Mouse (Mus musculus) MEL (cell line): ENCODE measurements at regions not wholly inside any gene's neighbourhood (a gene's known extent, or its start where the extent isn't known, plus 50 kb on each side); places are given as distances from the start of the nearest gene placed in this dataset.
"Not testable (repeated sequence)": the region's sequence is repeated elsewhere in the genome, so short reads cannot be mapped to it uniquely, and the experiment has no call there.

Experiments
- DNase-seq: peaks from one replicate; pipeline ENCODE4 v3.0.0; 2011; ENCODE audit warnings: low read depth, low spot score
- H3K27ac ChIP-seq: 2 replicates; pipeline ENCODE4 v1.5.1; 2012; ENCODE audit warnings: low read depth, mild to moderate bottlenecking, control low read depth, low read length, moderate library complexity; ENCODE audit not compliant: control insufficient read depth
- H3K27me3 ChIP-seq, 2 experiments: fragments of 150-350 bp in 1 of 2; sonication (generic) in 1 of 2; 2 replicates each; pipeline ENCODE4 v1.6.1; 2012; ENCODE audit warnings: low read length in 2 of 2, mild to moderate bottlenecking in 2 of 2, improper control_type of control experiment in 1 of 2, moderate library complexity in 1 of 2; ENCODE audit not compliant: insufficient read depth in 2 of 2, control insufficient read depth in 1 of 2
- H3K36me3 ChIP-seq, 2 experiments: 2 replicates each; pipeline ENCODE4 v1.6.1; 2012 to 2014; ENCODE audit warnings: low read length in 2 of 2, improper control_type of control experiment in 1 of 2, inconsistent platforms in 1 of 2, mild to moderate bottlenecking in 1 of 2; ENCODE audit not compliant: insufficient read depth in 2 of 2, control insufficient read depth in 1 of 2
- H3K4me1 ChIP-seq, 2 experiments: fragments of 150-350 bp in 1 of 2; sonication (generic) in 1 of 2; 2 replicates each; pipeline ENCODE4 v1.6.1; 2012; ENCODE audit warnings: low read length in 2 of 2, improper control_type of control experiment in 1 of 2, mild to moderate bottlenecking in 1 of 2; ENCODE audit not compliant: insufficient read depth in 2 of 2, control insufficient read depth in 1 of 2
- H3K4me3 ChIP-seq, 2 experiments: fragments of 150-350 bp in 1 of 2; sonication (generic) in 1 of 2; 2 replicates each; pipeline ENCODE4 v1.5.1; 2012; ENCODE audit warnings: low read depth in 2 of 2, low read length in 2 of 2, mild to moderate bottlenecking in 2 of 2, moderate library complexity in 2 of 2, control low read depth in 1 of 2, improper control_type of control experiment in 1 of 2; ENCODE audit not compliant: control insufficient read depth in 1 of 2, insufficient read depth in 1 of 2
- H3K79me2 ChIP-seq: 2 replicates; pipeline ENCODE4 v1.6.1; 2012; ENCODE audit warnings: mild to moderate bottlenecking, low read length, moderate library complexity; ENCODE audit not compliant: control insufficient read depth, poor library complexity, insufficient read depth
- H3K9ac ChIP-seq: 2 replicates; pipeline ENCODE4 v1.6.1; 2012; ENCODE audit warnings: low read depth, mild to moderate bottlenecking, control low read depth, low read length, moderate library complexity; ENCODE audit not compliant: control insufficient read depth, poor library complexity, severe bottlenecking
- H3K9me3 ChIP-seq: fragments of 150-350 bp; sonication (generic); replicated peaks from 2 replicates; pipeline ENCODE4 v1.6.1; 2012; ENCODE audit warnings: mild to moderate bottlenecking, low read length, improper control_type of control experiment, moderate library complexity; ENCODE audit not compliant: insufficient read depth
- BHLHE40 ChIP-seq: IDR thresholded peaks from 2 replicates; pipeline ENCODE4 v1.6.1; 2012; ENCODE audit warnings: low read depth, mild to moderate bottlenecking, inconsistent platforms, low read length, improper control_type of control experiment, borderline replicate concordance
- CHD2 ChIP-seq: IDR thresholded peaks from 2 replicates; pipeline ENCODE4 v1.6.1; 2011; ENCODE audit warnings: low read length, improper control_type of control experiment
- CTCF ChIP-seq, 3 experiments: IDR thresholded peaks in 2 of 3; conservative IDR thresholded peaks in 1 of 3; 2 replicates each; pipeline ENCODE4 v1.5.1; 2011 to 2012; ENCODE audit warnings: low read length in 3 of 3, low read depth in 2 of 3, mild to moderate bottlenecking in 2 of 3, improper control_type of control experiment in 1 of 3, inconsistent platforms in 1 of 3, mixed read lengths in 1 of 3, moderate library complexity in 1 of 3; ENCODE audit not compliant: control insufficient read depth in 1 of 3, insufficient read depth in 1 of 3, poor library complexity in 1 of 3, severe bottlenecking in 1 of 3
- EP300 ChIP-seq, 2 experiments: IDR thresholded peaks; 2 replicates each; pipeline ENCODE4 v1.6.1; 2011; ENCODE audit warnings: improper control_type of control experiment in 2 of 2, low read length in 2 of 2, low read depth in 1 of 2, mild to moderate bottlenecking in 1 of 2
- JUND ChIP-seq: IDR thresholded peaks from 2 replicates; pipeline ENCODE4 v1.6.1; 2011; ENCODE audit warnings: low read depth, mild to moderate bottlenecking, improper control_type of control experiment, low read length
- KAT2A ChIP-seq: conservative IDR thresholded peaks from 2 replicates; pipeline ENCODE4 v1.6.1; 2012; ENCODE audit warnings: low read depth, low read length, improper control_type of control experiment, inconsistent platforms
- MAX ChIP-seq: IDR thresholded peaks from 2 replicates; pipeline ENCODE4 v1.6.1; 2011; ENCODE audit warnings: low read length, improper control_type of control experiment
- MXI1 ChIP-seq: IDR thresholded peaks from 2 replicates; pipeline ENCODE4 v1.6.1; 2011; ENCODE audit warnings: mild to moderate bottlenecking, low read depth, low read length, improper control_type of control experiment
- NELFE ChIP-seq: IDR thresholded peaks from 2 replicates; pipeline ENCODE4 v1.6.1; 2011; ENCODE audit warnings: low read depth, low read length, improper control_type of control experiment
- NRF1 ChIP-seq: IDR thresholded peaks from 2 replicates; pipeline ENCODE4 v1.6.1; 2014; ENCODE audit warnings: low read depth, mild to moderate bottlenecking, inconsistent platforms, low read length, improper control_type of control experiment, moderate library complexity; ENCODE audit not compliant: poor library complexity, insufficient read depth, severe bottlenecking
- POLR2A ChIP-seq, 2 experiments: IDR thresholded peaks; 2 replicates each; pipeline ENCODE4 v1.6.1; 2011 to 2012; ENCODE audit warnings: low read length in 2 of 2, mild to moderate bottlenecking in 2 of 2, control low read depth in 1 of 2, improper control_type of control experiment in 1 of 2, low read depth in 1 of 2, moderate library complexity in 1 of 2; ENCODE audit not compliant: control insufficient read depth in 1 of 2, insufficient read depth in 1 of 2, poor library complexity in 1 of 2
- POLR2AphosphoS5 ChIP-seq: IDR thresholded peaks from 2 replicates; pipeline ENCODE4 v1.6.1; 2012; ENCODE audit warnings: low read depth, borderline replicate concordance, mild to moderate bottlenecking, inconsistent platforms, low read length, moderate library complexity, mixed read lengths
- RAD21 ChIP-seq: IDR thresholded peaks from 2 replicates; pipeline ENCODE4 v1.6.1; 2011; ENCODE audit warnings: mild to moderate bottlenecking, low read depth, low read length, improper control_type of control experiment
- RCOR1 ChIP-seq: IDR thresholded peaks from 2 replicates; pipeline ENCODE4 v1.6.1; 2012; ENCODE audit warnings: low read depth, mild to moderate bottlenecking, inconsistent platforms, low read length, improper control_type of control experiment
- SMC3 ChIP-seq: IDR thresholded peaks from 2 replicates; pipeline ENCODE4 v1.6.1; 2011; ENCODE audit warnings: low read depth, low read length, improper control_type of control experiment
- UBTF ChIP-seq: IDR thresholded peaks from 2 replicates; pipeline ENCODE4 v1.6.1; 2012; ENCODE audit warnings: low read depth, mild to moderate bottlenecking, inconsistent platforms, low read length, improper control_type of control experiment, moderate library complexity, borderline replicate concordance; ENCODE audit not compliant: insufficient read depth
- USF1 ChIP-seq: IDR thresholded peaks from 2 replicates; pipeline ENCODE4 v1.6.1; 2014; ENCODE audit warnings: low read depth, mild to moderate bottlenecking, inconsistent platforms, low read length, improper control_type of control experiment, moderate library complexity
- USF2 ChIP-seq, 2 experiments: IDR thresholded peaks; 2 replicates each; pipeline ENCODE4 v1.6.1; 2011 to 2012; ENCODE audit warnings: improper control_type of control experiment in 2 of 2, low read length in 2 of 2, borderline replicate concordance in 1 of 2, inconsistent platforms in 1 of 2, low read depth in 1 of 2, mild to moderate bottlenecking in 1 of 2; ENCODE audit not compliant: insufficient read depth in 1 of 2
- ZC3H11A ChIP-seq: IDR thresholded peaks from 2 replicates; pipeline ENCODE4 v1.6.1; 2012; ENCODE audit warnings: low read depth, mild to moderate bottlenecking, inconsistent platforms, low read length, improper control_type of control experiment
- ZMIZ1 ChIP-seq: IDR thresholded peaks from 2 replicates; pipeline ENCODE4 v1.6.1; 2012; ENCODE audit warnings: low read depth, mild to moderate bottlenecking, inconsistent platforms, low read length, improper control_type of control experiment, moderate library complexity
- ZNF384 ChIP-seq: IDR thresholded peaks from 2 replicates; pipeline ENCODE4 v1.6.1; 2012; ENCODE audit warnings: low read depth, mild to moderate bottlenecking, inconsistent platforms, low read length, improper control_type of control experiment

DNA sequence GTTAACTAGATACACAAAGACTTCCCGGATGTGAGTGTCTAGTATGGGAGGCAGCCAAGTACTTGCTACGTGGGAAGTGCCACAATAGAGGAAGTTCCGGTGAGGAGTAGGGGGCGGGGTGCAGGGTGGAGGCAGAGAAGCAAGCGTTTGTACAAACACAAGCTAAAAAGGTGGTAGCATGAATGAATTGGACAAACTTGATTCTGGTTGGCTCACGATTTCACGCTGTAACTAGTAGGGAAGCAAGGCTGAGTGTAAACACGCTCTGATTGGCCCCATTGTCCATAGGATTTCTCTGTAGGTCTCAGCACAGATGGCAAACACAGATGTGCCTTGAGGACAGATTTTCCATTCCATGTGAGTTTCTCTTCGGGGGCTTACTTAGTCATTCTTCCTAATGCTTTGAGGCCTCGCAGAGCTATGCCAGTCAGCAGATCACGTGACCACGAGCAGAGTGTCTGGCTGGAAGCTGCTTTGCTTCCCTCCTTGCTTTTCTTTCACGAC is 76.6 kb upstream of the Ptgfr start:
- Histone ChIP-seq H3K27me3 (no peaks in the 10 kb centered on the region), H3K27ac (no peak overlapping the region), H3K9ac (no peak overlapping the region), H3K9me3 (no peaks in the 10 kb centered on the region), H3K4me3 (no peak overlapping the region), H3K4me1 (no peaks in the 10 kb centered on the region), H3K36me3 (no peaks in the 10 kb centered on the region), H3K79me2 (no peaks in the 10 kb centered on the region)
- DNase-seq, result peak; percentile 47
- TF ChIP-seq USF1, result peak; percentile 59
- no peak for TF ChIP-seq UBTF

DNA sequence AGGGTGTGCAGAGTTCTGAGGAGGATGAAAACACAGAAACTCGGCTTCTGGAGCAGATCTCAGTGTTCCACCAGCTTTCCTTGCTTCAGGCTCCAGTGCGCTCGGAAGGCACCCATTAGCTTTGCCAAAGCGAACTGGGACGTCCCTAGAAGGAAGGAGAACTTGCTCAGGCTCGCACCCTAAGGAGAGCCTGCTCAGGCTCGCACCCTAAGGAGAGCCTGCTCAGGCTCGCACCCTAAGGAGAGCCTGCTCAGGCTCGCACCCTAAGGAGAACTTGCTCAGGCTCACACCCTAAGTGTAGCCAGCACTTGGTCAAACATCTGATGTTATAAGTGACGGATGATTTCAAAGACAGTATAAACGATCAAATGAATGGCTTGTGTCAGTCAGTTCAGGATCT is 74.9 kb upstream of the Ptgfr start:
- H3K79me2 ChIP-seq, H3K4me3 ChIP-seq, H3K4me1 ChIP-seq, H3K9me3 ChIP-seq, DNase-seq, H3K9ac ChIP-seq, H3K27me3 ChIP-seq, H3K27ac ChIP-seq, H3K36me3 ChIP-seq: not testable (repeated sequence)

DNA sequence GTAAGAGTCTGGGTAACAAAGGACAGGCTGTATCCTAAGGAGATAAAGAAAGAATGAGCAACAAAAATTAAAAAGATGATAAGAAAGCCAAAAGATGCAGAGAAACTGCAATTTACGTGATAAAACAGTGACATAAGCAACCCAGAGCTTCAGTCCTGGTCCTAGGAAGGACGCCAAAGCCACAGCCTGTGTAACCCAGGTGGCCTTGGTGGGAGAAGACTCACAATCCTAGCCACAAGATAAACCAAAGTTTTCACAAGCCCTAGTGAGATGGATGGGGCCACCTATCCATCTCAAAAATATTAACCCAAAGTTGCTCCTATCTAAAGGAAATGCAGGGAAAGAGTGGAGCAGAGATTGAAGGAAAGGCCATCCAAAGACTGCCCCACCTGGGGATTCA is 73.4 kb upstream of the Ptgfr start:
- TF ChIP-seq CTCF (IDR thresholded peaks at IDR 0.05 in 2 of 3, conservative IDR thresholded peaks at IDR 0.05 in 1 of 3; ENCODE audit: control insufficient read depth in 1 of 3, insufficient read depth in 1 of 3, low read depth in 2 of 3, low read length in 3 of 3, poor library complexity in 1 of 3, severe bottlenecking in 1 of 3) (no peak), JUND (no peak), USF2 (IDR thresholded peaks at IDR 0.05; ENCODE audit: borderline replicate concordance in 1 of 2, insufficient read depth in 1 of 2, low read depth in 1 of 2, low read length in 2 of 2) (no peak), CHD2 (no peak), MXI1 (no peak), RCOR1 (no peak), MAX (no peak), ZNF384 (no peak), NELFE (no peak), POLR2A (IDR thresholded peaks at IDR 0.05; ENCODE audit: control insufficient read depth in 1 of 2, insufficient read depth in 1 of 2, low read depth in 1 of 2, low read length in 2 of 2, poor library complexity in 1 of 2) (no peak), SMC3 (no peak), NRF1 (no peak), EP300 (IDR thresholded peaks at IDR 0.05; ENCODE audit: low read depth in 1 of 2, low read length in 2 of 2) (no peak), ZC3H11A (no peak), ZMIZ1 (no peak), POLR2AphosphoS5 (no peak), RAD21 (no peak), KAT2A (no peak), BHLHE40 (no peak), USF1 (no peak)
- Histone ChIP-seq H3K4me3 (no peak overlapping the region), H3K36me3 (no peaks in the 10 kb centered on the region), H3K9me3 (no peaks in the 10 kb centered on the region), H3K79me2 (no peaks in the 10 kb centered on the region), H3K27ac (no peak overlapping the region), H3K27me3 (no peaks in the 10 kb centered on the region), H3K4me1 (no peaks in the 10 kb centered on the region), H3K9ac (no peak overlapping the region)
- no peak for DNase-seq
